Mouse (Mus musculus): Measurements from ENCODE around the gene Afm.

DNA sequence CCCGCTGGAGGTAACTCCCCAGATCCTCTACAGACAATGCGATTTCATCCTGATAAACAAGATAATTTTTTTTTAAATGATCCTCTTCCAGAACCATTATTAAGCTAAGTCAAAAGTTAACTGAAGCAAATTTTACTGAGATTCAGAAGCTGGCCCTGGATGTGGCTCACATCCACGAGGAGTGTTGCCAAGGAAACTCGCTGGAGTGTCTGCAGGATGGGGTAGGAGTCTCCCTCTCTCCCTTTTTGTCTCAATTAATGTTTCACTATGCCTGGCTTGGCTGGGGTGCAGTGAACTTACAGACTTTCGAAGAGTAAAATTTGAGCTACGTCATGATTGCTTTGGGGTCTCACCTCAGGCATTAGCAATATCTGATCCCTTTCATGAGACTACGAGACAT is 19.2 kb upstream of the Afm start:
- TF ChIP-seq CTCF (IDR thresholded peaks at IDR 0.05; ENCODE audit: extremely low read depth, insufficient read depth, low read length) (no peak), POLR2A (IDR thresholded peaks at IDR 0.05; ENCODE audit: extremely low read depth, insufficient read depth, low read length) (no peak)
